Mouse (Mus musculus): ENCODE data around the gene Klhl29.

GRCm38 (mm10) chr12:5176716-5177341 is 198.7 kb downstream of the Klhl29 start:
- TF ChIP-seq CTCF (IDR thresholded peaks at IDR 0.05) (no peak), POLR2A (IDR thresholded peaks at IDR 0.05; ENCODE audit: insufficient read depth, low read depth, low read length) (no peak), EP300 (IDR thresholded peaks at IDR 0.05; ENCODE audit: insufficient read depth, low read depth, low read length) (no peak)
